Mouse (Mus musculus): ENCODE results near the gene Rarb.

DNA sequence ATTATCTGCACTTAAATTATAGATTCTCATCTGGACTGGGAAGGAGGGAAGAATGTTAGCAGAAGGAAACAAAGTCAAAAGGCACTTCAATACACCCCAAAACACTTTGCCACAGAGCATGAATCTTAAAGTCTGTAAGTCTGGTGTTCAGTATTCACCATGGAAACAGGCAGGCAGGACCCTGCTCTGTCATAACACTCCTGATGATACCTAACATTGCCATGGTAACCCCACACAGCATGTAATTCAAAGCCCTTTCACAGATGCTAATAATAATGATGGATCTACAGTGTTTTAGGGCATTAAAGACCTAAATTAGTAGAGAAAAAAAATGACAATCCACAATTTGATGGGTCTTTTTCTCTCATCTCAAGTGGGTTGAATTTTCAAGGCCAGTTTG lies 301.0 kb downstream of the Rarb start:
- no peak for TF ChIP-seq CTCF (IDR thresholded peaks at IDR 0.05; ENCODE audit: low read depth, low read length)
- TF ChIP-seq POLR2A (IDR thresholded peaks at IDR 0.05; ENCODE audit: insufficient read depth, low read length) = no peak
- no peak for TF ChIP-seq EP300 (IDR thresholded peaks at IDR 0.05; ENCODE audit: insufficient read depth, low read depth, low read length)
